Mouse (Mus musculus) cortical plate, adult 2 months (tissue): Measurements from ENCODE around the gene Ano2.

Source experiments
- CTCF ChIP-seq: fragments of 200-500 bp; IDR thresholded peaks from 2 replicates; pipeline ENCODE4 v1.5.1; 2011; ENCODE audit warnings: mild to moderate bottlenecking, control low read depth, low read length; ENCODE audit not compliant: insufficient read depth; ENCODE audit errors: extremely low read depth
- POLR2A ChIP-seq: fragments of 200-500 bp; IDR thresholded peaks from 2 replicates; pipeline ENCODE4 v1.6.1; 2011; ENCODE audit warnings: mild to moderate bottlenecking, low read length, control low read depth; ENCODE audit not compliant: insufficient read depth; ENCODE audit errors: extremely low read depth

- TF ChIP-seq CTCF (no peak), POLR2A (no peak)
Observed at GRCm38 (mm10) chr6:126006647-126007046, 316.4 kb downstream of the Ano2 start.
